Mouse (Mus musculus): ENCODE results near the gene Faah. TPM values are rescaled to one million over a fixed set of nuclear protein-coding genes. Genes with fewer than 3 reads are reported as not detected.

Gene Faah
- polyA plus RNA-seq (2012; rRNA removed): 12.3 and 14.6 TPM in 2 replicates

DNA sequence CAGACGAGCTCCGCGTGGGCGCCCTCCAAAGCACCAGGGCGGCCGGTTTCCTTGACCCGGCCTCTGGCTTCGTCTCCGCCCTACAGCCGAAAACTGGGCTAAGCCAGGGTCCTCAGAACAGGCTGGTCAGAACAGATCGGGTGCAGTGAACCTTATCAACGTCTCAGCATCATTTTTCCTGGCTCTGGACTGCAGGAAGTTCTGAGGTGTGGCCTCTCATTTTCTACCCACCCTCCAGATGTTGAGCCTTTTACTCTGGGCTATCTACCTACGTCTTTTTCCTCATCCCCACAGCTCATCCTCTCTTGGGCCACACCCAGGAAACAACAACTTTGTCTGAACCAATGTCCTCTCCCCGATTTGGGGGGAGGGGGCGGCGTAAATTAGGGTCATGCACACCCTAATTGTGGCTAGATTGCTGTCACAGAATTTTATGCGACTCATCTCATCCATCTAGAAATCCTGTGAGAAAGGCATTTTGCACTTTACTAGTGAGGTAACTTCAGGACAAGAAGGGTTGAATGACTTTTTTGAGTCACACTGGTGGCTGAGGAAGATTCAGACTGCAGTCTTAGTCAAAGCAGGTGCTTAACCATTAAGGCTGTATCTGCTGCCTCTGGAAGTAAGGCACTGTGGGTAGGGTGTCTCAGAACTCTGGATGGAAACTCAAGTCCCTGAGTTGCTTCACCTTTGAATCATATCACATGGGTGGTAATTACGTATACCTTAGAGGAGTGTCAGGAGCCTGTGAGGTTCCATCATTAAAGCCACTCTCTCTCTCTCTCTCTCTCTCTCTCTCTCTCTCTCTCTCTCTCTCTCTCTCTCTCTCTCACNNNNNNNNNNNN, at the start of gene Faah:
Gene Faah, minus strand, starts transcription at position 25 of the 845 bp plus-strand sequence.

DNA sequence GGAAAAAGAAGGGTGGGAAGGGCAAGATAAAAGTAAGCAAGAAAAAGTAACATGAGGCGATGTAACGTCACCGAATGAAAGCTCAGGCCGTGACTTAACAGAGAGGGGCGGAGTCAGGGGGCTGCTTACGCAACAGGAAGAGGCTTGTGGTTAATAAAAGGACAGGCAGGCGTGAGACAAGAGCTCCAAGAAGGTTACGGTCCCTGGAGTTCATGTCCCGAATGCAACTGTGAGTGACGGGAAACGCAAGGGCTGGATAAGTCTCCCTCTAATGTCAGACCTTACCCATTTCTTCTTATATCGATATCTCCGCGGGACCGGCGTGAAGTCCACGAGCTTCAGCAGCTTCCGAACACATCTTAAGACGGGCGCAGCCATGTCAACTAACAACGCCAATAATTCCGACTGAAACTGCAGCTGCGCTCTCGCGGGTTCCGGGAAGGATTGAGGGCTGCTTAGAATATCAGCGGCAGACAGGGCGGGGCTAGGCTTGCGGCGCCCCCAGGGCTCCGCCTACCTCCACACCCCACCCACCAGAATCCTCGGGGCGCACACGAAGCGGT, 35.8 kb upstream of the Faah start, which contains the start of gene Nsun4:
Gene Nsun4, minus strand, starts transcription at position 478 of the 563 bp plus-strand sequence.

DNA sequence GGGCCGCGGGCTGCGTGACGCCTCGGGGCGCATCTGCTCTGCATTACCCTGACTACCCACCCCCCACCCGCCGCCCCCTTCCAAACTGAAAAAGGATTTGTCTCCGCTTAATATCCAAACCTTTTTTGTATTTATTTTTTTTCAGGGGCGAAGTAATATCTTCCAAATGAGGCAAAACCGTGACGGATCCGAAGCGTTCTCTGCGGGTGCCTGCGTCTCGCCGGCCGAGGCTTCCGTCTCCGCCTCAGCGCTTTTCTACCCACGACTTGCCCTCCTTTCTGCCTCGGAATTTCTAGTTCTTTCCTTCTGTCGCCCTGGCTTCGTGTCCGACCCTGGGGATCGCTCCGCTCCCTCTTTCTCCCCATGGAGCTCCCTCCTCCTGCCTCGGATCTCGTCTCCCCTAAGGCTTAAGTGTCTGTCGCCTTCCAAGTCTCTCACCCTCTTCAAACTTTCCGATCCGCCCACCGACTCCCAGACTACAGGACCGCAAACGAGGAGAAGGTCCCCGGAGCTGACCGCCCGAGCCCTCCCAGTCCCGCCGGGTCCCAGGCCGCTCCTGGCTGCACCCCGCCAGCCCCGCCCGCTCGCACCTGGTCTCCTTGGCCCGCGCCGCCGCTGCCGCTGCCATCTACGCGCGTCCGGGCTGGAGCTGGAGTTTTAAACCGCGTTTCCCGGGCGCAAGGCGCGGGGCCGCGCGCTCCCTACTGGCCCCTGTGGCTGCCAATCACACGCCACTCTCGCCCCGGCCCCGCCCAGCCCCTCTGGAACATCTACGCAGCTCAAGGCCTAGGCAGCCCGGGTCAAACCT, 78.2 kb downstream of the Faah start, which contains the start of gene Dmbx1:
Gene Dmbx1, minus strand, starts transcription at position 632 of the 808 bp plus-strand sequence.

Other genes with a start within 250 kb of the Faah start
- 0.37 and 0.46 TPM in 2 replicates for gene Tex38, start 236.9 kb downstream of the Faah start, polyA plus RNA-seq (2012; rRNA removed)
- 28.0 and 28.7 TPM in 2 replicates for gene Atpaf1, start 233.1 kb downstream of the Faah start, polyA plus RNA-seq (2012; rRNA removed)
- 7.2 and 9.8 TPM in 2 replicates for gene Mob3c, start 189.8 kb downstream of the Faah start, polyA plus RNA-seq (2012; rRNA removed)
- gene Mknk1, start 178.7 kb downstream of the Faah start, polyA plus RNA-seq (2012; rRNA removed): 45.6 and 48.3 TPM in 2 replicates
- 0.04 and 0.11 TPM in 2 replicates for gene Kncn, start 133.5 kb downstream of the Faah start, polyA plus RNA-seq (2012; rRNA removed)
- 0.14 and 0.20 TPM in 2 replicates for gene 6430628N08Rik, start 127.3 kb downstream of the Faah start, polyA plus RNA-seq (2012; rRNA removed)
- gene Dmbx1, start 78.0 kb downstream of the Faah start, polyA plus RNA-seq (2012; rRNA removed): 3.8 and 5.6 TPM in 2 replicates
- 8.6 and 9.5 TPM in 2 replicates for gene Nsun4, start 36.0 kb upstream of the Faah start, polyA plus RNA-seq (2012; rRNA removed)
- 512 and 551 TPM in 2 replicates for gene Uqcrh, start 57.1 kb upstream of the Faah start, polyA plus RNA-seq (2012; rRNA removed)
- 41.6 and 43.3 TPM in 2 replicates for gene Lrrc41, start 57.3 kb upstream of the Faah start, polyA plus RNA-seq (2012; rRNA removed)
- 12.4 and 17.1 TPM in 2 replicates for gene Rad54l, start 105.8 kb upstream of the Faah start, polyA plus RNA-seq (2012; rRNA removed)
- gene Pomgnt1, start 105.9 kb upstream of the Faah start, polyA plus RNA-seq (2012; rRNA removed): 70.4 and 74.7 TPM in 2 replicates
- 1.0 and 1.2 TPM in 2 replicates for gene Lurap1, start 133.4 kb upstream of the Faah start, polyA plus RNA-seq (2012; rRNA removed)
- 0.24 and 0.26 TPM in 2 replicates for gene Tspan1, start 149.7 kb upstream of the Faah start, polyA plus RNA-seq (2012; rRNA removed)
- not detected in 2 replicates for gene 1700042G07Rik, start 155.4 kb upstream of the Faah start, polyA plus RNA-seq (2012; rRNA removed)
- gene Gm49337, start 155.5 kb upstream of the Faah start, polyA plus RNA-seq (2012; rRNA removed): not detected in 2 replicates
- gene Pik3r3, start 203.7 kb upstream of the Faah start, polyA plus RNA-seq (2012; rRNA removed): 93.3 and 109 TPM in 2 replicates

Measured in central nervous system, embryonic 14 days (tissue).